Mouse (Mus musculus) forebrain, postnatal 0 days (tissue): ENCODE measurements at regions not wholly inside any gene's neighbourhood (a gene's known extent, or its start where the extent isn't known, plus 50 kb on each side); places are given as distances from the start of the nearest gene placed in this dataset.

Source experiments
- ATAC-seq: fragments of 200-750 bp; cut with Nextera tagmentation; 2 replicates; pipeline ENCODE4 v1.8.0; 2017; ENCODE audit warnings: mild to moderate bottlenecking, moderate library complexity
- DNase-seq: peaks from one replicate; pipeline ENCODE4 v3.0.0-alpha.2; 2015
- H3K27ac ChIP-seq: fragments of 300-500 bp; sonication (generic); 2 replicates; pipeline ENCODE4 v1.5.1; 2014; ENCODE audit warnings: low read depth, mild to moderate bottlenecking, antibody characterized with exemption, low read length, moderate library complexity, mixed read lengths
- H3K27me3 ChIP-seq: fragments of 300-500 bp; sonication (generic); 2 replicates; pipeline ENCODE4 v1.6.1; 2014; ENCODE audit warnings: mild to moderate bottlenecking, low read length, mixed read lengths; ENCODE audit not compliant: insufficient read depth
- H3K36me3 ChIP-seq: fragments of 300-500 bp; sonication (generic); 2 replicates; pipeline ENCODE4 v1.6.1; 2014; ENCODE audit warnings: mild to moderate bottlenecking, moderate library complexity; ENCODE audit not compliant: insufficient read depth
- H3K4me1 ChIP-seq: fragments of 300-500 bp; sonication (generic); 2 replicates; pipeline ENCODE4 v1.6.1; 2014; ENCODE audit warnings: antibody characterized with exemption; ENCODE audit not compliant: insufficient read depth
- H3K4me2 ChIP-seq: fragments of 300-500 bp; sonication (generic); 2 replicates; pipeline ENCODE4 v1.6.1; 2014; ENCODE audit warnings: low read depth, mild to moderate bottlenecking, moderate library complexity
- H3K4me3 ChIP-seq: fragments of 300-500 bp; sonication (generic); 2 replicates; pipeline ENCODE4 v1.5.1; 2014; ENCODE audit warnings: low read depth, low read length, mixed read lengths
- H3K9ac ChIP-seq: fragments of 300-500 bp; sonication (generic); 2 replicates; pipeline ENCODE4 v1.6.1; 2014; ENCODE audit warnings: mild to moderate bottlenecking
- H3K9me3 ChIP-seq: fragments of 300-500 bp; sonication (generic); 2 replicates; pipeline ENCODE4 v1.6.1; 2016; ENCODE audit warnings: low read length
- CTCF ChIP-seq: sonication (generic); IDR thresholded peaks from 2 replicates; pipeline ENCODE4 v1.5.1; 2016; ENCODE audit warnings: antibody characterized with exemption, control low read depth, low read depth
- WGBS: fragments of 180-500 bp; shearing (Covaris S2); extraction: QIAGEN DNeasy Blood & Tissue Kit; methylation state at CpG from one replicate; pipeline ENCODE4 v1.1.7; 2014; 5-methylcytosine and 5-hydroxymethylcytosine counted together

DNA sequence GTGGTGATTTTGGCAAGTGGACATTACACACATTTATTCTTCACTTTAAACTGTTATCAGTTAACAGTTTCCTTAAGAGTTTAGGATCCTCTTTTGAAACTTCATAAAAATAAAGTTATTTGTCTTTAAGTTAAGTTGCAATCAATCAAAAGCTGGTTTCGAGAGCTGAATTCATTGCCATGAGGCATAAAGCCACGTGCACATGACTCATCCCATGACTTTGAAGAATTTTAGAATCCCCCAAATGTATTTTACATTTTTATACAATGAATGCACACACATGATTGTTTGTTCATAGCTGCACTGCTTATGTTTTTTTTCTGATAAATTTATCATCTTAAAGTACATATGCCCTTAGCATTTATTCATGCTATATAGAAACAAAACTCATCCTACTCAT, 1039.1 kb downstream of the Slc22a22 start:
- no peak overlapping the region for H3K27ac ChIP-seq
- H3K4me2 ChIP-seq, result no peak overlapping the region
- ATAC-seq (no peak), DNase-seq (no peak)
- H3K4me3 ChIP-seq, result no peak overlapping the region
- H3K9me3 ChIP-seq, result no peaks in the 10 kb centered on the region
- no peaks in the 10 kb centered on the region for H3K4me1 ChIP-seq
- TF ChIP-seq CTCF, result no peak
- 80% methylated on average over 2 of the region's 2 CpGs for WGBS
- no peaks in the 10 kb centered on the region for H3K27me3 ChIP-seq
- H3K36me3 ChIP-seq, result no peaks in the 10 kb centered on the region
- no peak overlapping the region for H3K9ac ChIP-seq

DNA sequence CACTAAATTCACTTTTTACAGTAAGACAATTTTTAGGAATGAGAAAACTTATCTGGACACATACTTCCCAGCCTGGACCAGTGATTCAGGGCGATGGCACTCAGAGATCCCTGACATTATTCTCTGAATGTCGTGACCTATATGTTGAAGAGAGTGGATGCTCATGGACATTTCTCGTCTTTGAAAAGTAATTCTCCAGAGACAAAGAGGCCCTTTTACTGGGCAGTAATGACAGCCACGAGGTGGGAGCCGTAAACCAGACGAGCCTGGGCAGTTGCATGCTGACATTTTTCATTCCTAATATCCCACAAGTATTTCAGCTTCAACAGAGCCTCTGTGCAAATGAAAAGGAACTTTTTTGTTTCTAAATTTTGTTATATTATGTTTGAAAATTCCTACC, 1041.3 kb downstream of the Slc22a22 start:
- DNase-seq, result no peak
- ATAC-seq, result no peak
- H3K27ac ChIP-seq, result no peak overlapping the region
- H3K36me3 ChIP-seq, result no peaks in the 10 kb centered on the region
- H3K27me3 ChIP-seq, result no peaks in the 10 kb centered on the region
- H3K4me1 ChIP-seq, result no peaks in the 10 kb centered on the region
- TF ChIP-seq CTCF, result no peak
- no peak overlapping the region for H3K4me3 ChIP-seq
- no peaks in the 10 kb centered on the region for H3K9me3 ChIP-seq
- WGBS, result 78% methylated on average over 6 of the region's 6 CpGs
- H3K4me2 ChIP-seq, result no peak overlapping the region
- H3K9ac ChIP-seq, result no peak overlapping the region

DNA sequence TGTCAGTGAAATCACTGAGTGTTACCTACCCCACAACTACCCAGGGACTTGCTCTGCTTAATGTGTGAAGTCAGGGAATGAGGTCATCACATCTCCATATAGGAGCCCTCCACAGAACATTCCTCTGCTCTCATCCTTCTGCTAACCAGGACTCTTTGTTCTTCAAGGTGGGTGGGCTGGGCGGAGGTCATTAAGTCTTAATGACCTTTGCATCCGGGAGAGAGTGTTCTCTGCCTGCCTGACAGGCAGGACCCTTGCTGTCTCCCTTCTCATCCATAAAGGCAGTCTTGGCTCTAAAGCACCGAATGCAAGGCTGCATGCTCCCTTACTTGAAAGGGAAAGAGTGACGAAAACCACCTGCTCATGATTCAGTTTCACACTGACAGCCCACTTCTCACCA, 1051.4 kb downstream of the Slc22a22 start:
- ATAC-seq (no peak), DNase-seq (no peak)
- TF ChIP-seq CTCF, result no peak
- H3K9ac ChIP-seq, result no peak overlapping the region
- H3K36me3 ChIP-seq, result no peaks in the 10 kb centered on the region
- no peaks in the 10 kb centered on the region for H3K27me3 ChIP-seq
- H3K4me2 ChIP-seq, result no peak overlapping the region
- no peaks in the 10 kb centered on the region for H3K9me3 ChIP-seq
- WGBS, result 26% methylated on average over 4 of the region's 4 CpGs
- H3K4me1 ChIP-seq, result no peaks in the 10 kb centered on the region
- H3K4me3 ChIP-seq, result no peak overlapping the region
- no peak overlapping the region for H3K27ac ChIP-seq

DNA sequence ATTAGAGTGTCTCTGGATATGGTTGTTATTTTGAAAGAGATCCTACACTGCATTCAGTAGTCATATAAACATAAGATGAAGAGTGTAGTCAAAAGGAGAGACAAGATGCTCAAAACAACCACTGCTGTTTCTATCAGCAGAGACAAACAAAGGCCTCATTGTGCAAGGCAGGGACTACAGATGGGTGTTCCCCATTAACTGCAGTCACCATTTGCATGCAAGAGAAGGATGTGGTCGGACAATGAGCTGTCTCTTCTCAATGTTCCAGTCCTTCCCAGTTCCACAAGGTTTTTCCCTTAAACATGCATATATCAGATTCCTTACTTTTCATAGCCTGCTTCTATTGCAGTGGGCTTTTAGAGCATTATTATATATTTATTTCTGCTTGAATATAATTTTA, 1056.7 kb downstream of the Slc22a22 start:
- Histone ChIP-seq H3K9me3 (no peaks in the 10 kb centered on the region), H3K27ac (no peak overlapping the region), H3K9ac (no peak overlapping the region), H3K36me3 (no peaks in the 10 kb centered on the region), H3K4me3 (no peak overlapping the region), H3K27me3 (no peaks in the 10 kb centered on the region), H3K4me2 (no peak overlapping the region), H3K4me1 (no peaks in the 10 kb centered on the region)
- DNase-seq, result no peak
- ATAC-seq, result no peak
- WGBS, result 28% methylated on average over 1 of the region's 1 CpGs
- no peak for TF ChIP-seq CTCF

DNA sequence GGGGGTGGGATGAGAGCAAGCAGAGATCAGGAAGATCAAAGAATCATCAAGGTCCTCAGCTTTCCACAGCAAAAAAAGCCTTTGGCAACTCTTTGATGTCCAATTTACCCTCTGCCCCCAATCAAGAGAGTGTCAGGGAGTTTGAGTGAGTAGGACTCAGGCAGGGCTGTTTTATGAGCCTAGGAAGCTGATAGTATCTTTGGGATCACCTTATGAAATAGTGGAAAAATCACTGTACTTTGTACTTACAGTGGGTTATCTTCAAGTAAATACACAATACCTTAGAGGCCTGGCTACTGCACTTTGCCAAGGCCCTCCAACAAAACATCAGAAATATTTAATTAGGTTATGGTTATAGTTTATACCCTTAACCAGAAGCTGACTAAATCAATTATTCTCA, 1085.4 kb downstream of the Slc22a22 start:
- no peaks in the 10 kb centered on the region for H3K4me1 ChIP-seq
- no peak for TF ChIP-seq CTCF
- H3K36me3 ChIP-seq, result no peaks in the 10 kb centered on the region
- no peak overlapping the region for H3K4me3 ChIP-seq
- no peaks in the 10 kb centered on the region for H3K9me3 ChIP-seq
- ATAC-seq, result no peak
- no peak for DNase-seq
- no peak overlapping the region for H3K4me2 ChIP-seq
- no peaks in the 10 kb centered on the region for H3K27me3 ChIP-seq
- no peak overlapping the region for H3K27ac ChIP-seq
- no peak overlapping the region for H3K9ac ChIP-seq

DNA sequence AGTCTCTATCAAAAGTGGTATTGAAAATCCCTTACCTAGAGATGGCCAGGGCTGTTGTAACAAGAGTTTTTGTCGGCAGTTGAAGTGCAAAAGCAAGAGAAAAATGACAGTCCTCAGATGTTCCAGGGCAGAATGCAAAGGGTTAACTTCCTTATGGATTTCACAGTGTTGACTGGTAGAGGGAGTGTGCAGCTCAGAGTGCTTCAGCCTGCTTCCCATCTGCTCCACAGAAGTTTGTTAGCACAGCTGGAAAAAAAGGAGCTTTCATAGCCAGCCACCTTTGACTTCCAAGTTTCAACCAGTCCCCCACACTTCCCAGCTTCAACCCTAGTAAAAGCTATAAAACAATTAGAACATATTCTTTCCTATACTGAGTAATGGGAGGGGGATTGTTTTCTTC, 1098.9 kb downstream of the Slc22a22 start:
- no peaks in the 10 kb centered on the region for H3K9me3 ChIP-seq
- H3K4me2 ChIP-seq, result no peak overlapping the region
- no peak overlapping the region for H3K27ac ChIP-seq
- DNase-seq (no peak), ATAC-seq (no peak)
- no peak for TF ChIP-seq CTCF
- no peaks in the 10 kb centered on the region for H3K4me1 ChIP-seq
- no peak overlapping the region for H3K4me3 ChIP-seq
- H3K36me3 ChIP-seq, result no peaks in the 10 kb centered on the region
- no peaks in the 10 kb centered on the region for H3K27me3 ChIP-seq
- WGBS, result 85% methylated on average over 1 of the region's 1 CpGs
- no peak overlapping the region for H3K9ac ChIP-seq

DNA sequence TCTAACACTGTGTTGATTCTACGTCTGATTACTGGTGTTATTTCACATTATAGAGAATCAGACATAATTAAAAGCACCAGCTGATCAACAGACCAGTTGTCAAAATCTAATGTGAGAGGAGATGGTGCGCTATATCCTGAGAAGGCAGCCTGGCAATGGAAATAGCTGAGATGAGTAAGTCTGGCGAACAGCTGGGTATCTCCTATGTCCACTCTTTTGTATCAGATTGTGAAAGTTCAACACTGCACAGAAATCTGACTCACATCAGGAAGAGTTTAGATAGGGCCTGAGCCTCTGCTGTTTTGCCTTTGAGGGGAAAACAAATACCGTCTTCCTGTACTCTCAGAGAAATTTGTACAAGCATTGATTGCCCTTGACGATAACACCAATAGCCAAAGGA, 1126.5 kb downstream of the Slc22a22 start:
- ATAC-seq, result no peak

DNA sequence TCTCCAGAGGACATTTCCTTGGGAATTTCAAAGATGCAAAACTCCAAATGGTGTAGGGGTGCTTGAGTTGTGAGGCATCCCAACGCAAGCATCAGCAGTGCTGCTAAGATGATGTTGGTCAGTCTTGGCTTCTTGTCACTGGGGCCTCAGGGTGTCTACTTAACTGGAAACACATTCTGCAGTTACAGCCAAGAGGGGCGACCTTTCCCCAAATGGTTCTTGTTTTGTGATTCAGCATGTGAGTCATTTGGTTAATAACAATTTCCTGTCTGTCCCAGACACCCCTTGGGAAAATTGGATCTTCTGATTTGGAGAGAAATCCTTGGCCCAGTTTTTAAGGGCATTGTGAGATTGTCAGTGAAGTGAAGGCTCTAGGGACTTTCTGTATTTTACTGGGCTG, 1131.3 kb downstream of the Slc22a22 start:
- Histone ChIP-seq H3K9ac (no peak overlapping the region), H3K4me2 (no peak overlapping the region), H3K36me3 (no peaks in the 10 kb centered on the region), H3K4me3 (no peak overlapping the region), H3K27ac (no peak overlapping the region), H3K4me1 (no peaks in the 10 kb centered on the region), H3K27me3 (no peaks in the 10 kb centered on the region), H3K9me3 (no peaks in the 10 kb centered on the region)
- no peak for ATAC-seq
- no peak for TF ChIP-seq CTCF
- 75% methylated on average over 2 of the region's 2 CpGs for WGBS
- no peak for DNase-seq

More for the DNA sequence above, 1126.5 kb downstream of the Slc22a22 start:
- no peak for TF ChIP-seq CTCF
- H3K27me3 ChIP-seq, result no peaks in the 10 kb centered on the region
- no peaks in the 10 kb centered on the region for H3K36me3 ChIP-seq
- WGBS, result 89% methylated on average over 5 of the region's 5 CpGs
- H3K9ac ChIP-seq, result no peak overlapping the region
- DNase-seq, result no peak
- H3K9me3 ChIP-seq, result no peaks in the 10 kb centered on the region
- H3K27ac ChIP-seq, result no peak overlapping the region
- no peak overlapping the region for H3K4me3 ChIP-seq
- no peaks in the 10 kb centered on the region for H3K4me1 ChIP-seq
- no peak overlapping the region for H3K4me2 ChIP-seq
